Comparison of ENCODE assay signal across 14 mouse cellular contexts in genomic region chr7:84408282-84408681, GRCm38 (mm10). TPM values are rescaled to one million over a fixed set of nuclear protein-coding genes. Genes with fewer than 3 reads are reported as not detected.
DNase-seq lines count a peak whose midpoint lies in the region; ATAC-seq lines count a peak whose summit lies in the region.
"Had no signal": no experiment of that assay in that cellular context is flagged by ENCODE, and none has a peak within 500 bp of the region (broad histone marks: within the 10 kb centered on the region; RNA-seq: fewer than 3 reads in every experiment).

No protein-coding gene starts in this region.

- H3K27ac ChIP-seq in lung, embryonic 15.5 days: no peak overlapping the region
- H3K27ac ChIP-seq in forebrain, embryonic 16.5 days (ENCODE audit: low read length): no peak overlapping the region; the same call in 1 of the 2 replicates
- H3K27ac ChIP-seq in midbrain, embryonic 10.5 days (replicated peaks): peak overlapping the region; percentile 98; the same call in 1 of the 2 replicates
- H3K27ac ChIP-seq: embryonic facial prominence, embryonic 15.5 days had no signal

- H3K4me3 ChIP-seq in lung, embryonic 15.5 days: no peak overlapping the region
- H3K4me3 ChIP-seq in forebrain, embryonic 16.5 days (replicated peaks; ENCODE audit: low read length): peak overlapping the region; percentile 54
- peak overlapping the region; percentile 85 for H3K4me3 ChIP-seq in midbrain, embryonic 10.5 days

- H3K9me3 ChIP-seq in lung, embryonic 15.5 days: no peaks in the 10 kb centered on the region
- H3K9me3 ChIP-seq in forebrain, embryonic 16.5 days (ENCODE audit: control insufficient read depth, low read length): no peaks in the 10 kb centered on the region
- H3K9me3 ChIP-seq in midbrain, embryonic 10.5 days (replicated peaks): no peaks in the 10 kb centered on the region
- H3K9me3 ChIP-seq: embryonic facial prominence, embryonic 15.5 days had no signal

- H3K4me2 ChIP-seq in lung, embryonic 15.5 days: 0 out of 2 replicates have a peak overlapping the region, but pooled peaks have one; percentile 88
- peak overlapping the region; percentile 65 for H3K4me2 ChIP-seq in forebrain, embryonic 16.5 days (ENCODE audit: low read length)

- H3K36me3 ChIP-seq in lung, embryonic 15.5 days: no peaks in the 10 kb centered on the region
- H3K36me3 ChIP-seq in forebrain, embryonic 16.5 days (ENCODE audit: control insufficient read depth, insufficient read depth): no peaks in the 10 kb centered on the region
- H3K36me3 ChIP-seq in midbrain, embryonic 10.5 days: peaks cover 30% of the 10 kb centered on the region
- H3K36me3 ChIP-seq: embryonic facial prominence, embryonic 15.5 days had no signal

- no peak for ATAC-seq in lung, embryonic 15.5 days (ENCODE audit: borderline replicate concordance, extremely low read depth, low FRiP score, low TSS enrichment)
- no peak for ATAC-seq in forebrain, embryonic 16.5 days

- peaks cover 14% of the 10 kb centered on the region for H3K4me1 ChIP-seq in lung, embryonic 15.5 days
- H3K4me1 ChIP-seq in forebrain, embryonic 16.5 days (replicated peaks; ENCODE audit: control insufficient read depth, insufficient read depth, low read length): peaks cover 36% of the 10 kb centered on the region
- H3K4me1 ChIP-seq in midbrain, embryonic 10.5 days: peaks cover 67% of the 10 kb centered on the region

- H3K27me3 ChIP-seq in lung, embryonic 15.5 days: no peaks in the 10 kb centered on the region; the same call in 1 of the 2 replicates
- no peaks in the 10 kb centered on the region for H3K27me3 ChIP-seq in forebrain, embryonic 16.5 days (replicated peaks; ENCODE audit: control insufficient read depth, insufficient read depth, low read length)
- H3K27me3 ChIP-seq in midbrain, embryonic 10.5 days (ENCODE audit: low read depth, poor library complexity, severe bottlenecking): peaks cover 22% of the 10 kb centered on the region
- H3K27me3 ChIP-seq: embryonic facial prominence, embryonic 15.5 days had no signal

- no peak for DNase-seq in lung, postnatal 4 days
- no peak for DNase-seq in midbrain, embryonic 10.5 days (ENCODE audit: low spot score)
- no peak for DNase-seq in thymus, adult 18-20 months
- no peak for DNase-seq in MN1 (ENCODE audit: low spot score)
- DNase-seq in lung, postnatal 14 days: no peak
- DNase-seq: cerebellum, adult 18-20 months; gastrocnemius, postnatal 36 days; kidney, postnatal 25 days; lung, adult 18-20 months; retina, postnatal 1 day; thymus, postnatal 36 days had no signal

- 75% methylated on average over 5 of the region's 5 CpGs for WGBS in lung, embryonic 15.5 days
- 75% methylated on average over 5 of the region's 5 CpGs for WGBS in forebrain, embryonic 16.5 days
- 85% methylated on average over 5 of the region's 5 CpGs for WGBS in midbrain, embryonic 10.5 days

- no peak overlapping the region for H3K9ac ChIP-seq in lung, embryonic 15.5 days
- peak overlapping the region; percentile 6; the same call in 1 of the 2 replicates for H3K9ac ChIP-seq in forebrain, embryonic 16.5 days (replicated peaks; ENCODE audit: low read depth, low read length)
- H3K9ac ChIP-seq: embryonic facial prominence, embryonic 15.5 days had no signal

RNA-seq across cellular contexts. Expression of gene Arnt2, which starts 1.7 kb away (rescaled TPM):
- 8.4 and 8.7 TPM in 2 replicates for polyA plus RNA-seq in lung, embryonic 15.5 days (2015; fragmentation: Nextera tagmentation; extraction: Ambion mirVana)
- 68.6 and 70.0 TPM in 2 replicates for polyA plus RNA-seq in forebrain, embryonic 16.5 days (2015; fragmentation: Nextera tagmentation; extraction: Ambion mirVana)
- 24.0 and 36.1 TPM in 2 replicates for polyA plus RNA-seq in midbrain, embryonic 10.5 days (2016; fragmentation: Nextera tagmentation; extraction: Ambion mirVana)
